Mouse (Mus musculus) duodenum, adult 2 months (tissue): ENCODE measurements around the gene Acox1. TPM values are rescaled to one million over a fixed set of nuclear protein-coding genes. Genes with fewer than 3 reads are reported as not detected.

Experiments
- polyA plus RNA-seq: library from polyadenylated mRNA; depleted of rRNA; stranded (reverse); fragments of >200 nt; gene quantifications from 2 replicates; pipeline ENCODE4 v1.2.3, GENCODE M21; 2012; ENCODE audit warnings: low replicate concordance; rRNA removed

Acox1 gene
- 87.1 and 95.2 TPM in 2 replicates for polyA plus RNA-seq

GRCm38 (mm10) chr11:116198639-116199531, at the start of gene Acox1, which contains the start of gene Ten1:
Gene Acox1 (minus strand): TSS chr11:116199045.
Gene Ten1 (plus strand): TSS chr11:116198855.

GRCm38 (mm10) chr11:116237742-116238395, 39.0 kb upstream of the Acox1 start, which contains the start of gene Evpl:
Gene Evpl (minus strand): TSS chr11:116238077.

GRCm38 (mm10) chr11:116167884-116168439, 30.9 kb downstream of the Acox1 start, which contains the start of gene Fbf1:
Gene Fbf1 (minus strand): TSS chr11:116168166.

GRCm38 (mm10) chr11:116138468-116139138, 60.2 kb downstream of the Acox1 start, which contains the start of gene Mrpl38:
Gene Mrpl38 (minus strand): TSS chr11:116138868.

GRCm38 (mm10) chr11:116130488-116131205, 68.2 kb downstream of the Acox1 start, which contains the start of gene Trim65:
Gene Trim65 (minus strand): TSS chr11:116131128.

GRCm38 (mm10) chr11:116127156-116127980, 71.5 kb downstream of the Acox1 start, which contains the start of gene Trim47:
Gene Trim47 (minus strand): TSS chr11:116127210.

Other genes starting within 250 kb of the Acox1 start
- gene Itgb4, start 224.3 kb downstream of the Acox1 start, polyA plus RNA-seq: 58.5 and 81.0 TPM in 2 replicates
- gene Galk1, start 186.3 kb downstream of the Acox1 start, polyA plus RNA-seq: 75.5 and 95.6 TPM in 2 replicates
- 118 and 156 TPM in 2 replicates for gene H3f3b, start 171.1 kb downstream of the Acox1 start, polyA plus RNA-seq
- gene Unk, start 168.7 kb downstream of the Acox1 start, polyA plus RNA-seq: 16.6 and 27.4 TPM in 2 replicates
- 5.5 and 11.2 TPM in 2 replicates for gene Unc13d, start 121.1 kb downstream of the Acox1 start, polyA plus RNA-seq
- gene Wbp2, start 112.0 kb downstream of the Acox1 start, polyA plus RNA-seq: 285 and 420 TPM in 2 replicates
- gene Trim47, start 71.8 kb downstream of the Acox1 start, polyA plus RNA-seq: 36.2 and 37.8 TPM in 2 replicates
- 10.0 and 11.2 TPM in 2 replicates for gene Trim65, start 67.9 kb downstream of the Acox1 start, polyA plus RNA-seq
- gene Mrpl38, start 60.2 kb downstream of the Acox1 start, polyA plus RNA-seq: 57.3 and 106 TPM in 2 replicates
- gene Fbf1, start 30.9 kb downstream of the Acox1 start, polyA plus RNA-seq: 4.7 and 8.8 TPM in 2 replicates
- 19.6 and 27.1 TPM in 2 replicates for gene Ten1, start 190 bp downstream of the Acox1 start, polyA plus RNA-seq
- 5.0 and 6.3 TPM in 2 replicates for gene Evpl, start 39.0 kb upstream of the Acox1 start, polyA plus RNA-seq
- 26.5 and 29.7 TPM in 2 replicates for gene Srp68, start 75.2 kb upstream of the Acox1 start, polyA plus RNA-seq
- 4.7 and 14.9 TPM in 2 replicates for gene Galr2, start 81.9 kb upstream of the Acox1 start, polyA plus RNA-seq
- gene Exoc7, start 108.2 kb upstream of the Acox1 start, polyA plus RNA-seq: 12.6 and 16.3 TPM in 2 replicates
- 0.15 and 0.22 TPM in 2 replicates for gene Foxj1, start 136.4 kb upstream of the Acox1 start, polyA plus RNA-seq
- gene Rnf157, start 214.0 kb upstream of the Acox1 start, polyA plus RNA-seq: 1.9 and 2.1 TPM in 2 replicates
- 255 and 734 TPM in 2 replicates for gene Ubald2, start 235.0 kb upstream of the Acox1 start, polyA plus RNA-seq